Mouse (Mus musculus): ENCODE data around the gene Tmem8b. TPM values are rescaled to one million over a fixed set of nuclear protein-coding genes. Genes with fewer than 3 reads are reported as not detected.
A peak's percentile ranks its signal among the peaks of the same experiment; 100 is the strongest.

Tmem8b gene
- 2.7 and 3.3 TPM in 2 replicates for polyA plus RNA-seq (2014; fragmentation: Nextera tagmentation; extraction: Ambion mirVana)

GRCm38 (mm10) chr4:43668782-43669427 lies at the start of gene Tmem8b, which contains the start of gene Fam221b:
Gene Tmem8b (plus strand): TSS chr4:43668971.
Gene Fam221b (minus strand): TSS chr4:43669145.
- Histone ChIP-seq H3K4me1 (ENCODE audit: control insufficient read depth, insufficient read depth, low read length) (peaks cover 9% of the 10 kb centered on the region), H3K4me2 (peak within 1 kb of the TSS; percentile 91), H3K27ac (ENCODE audit: low read depth, low read length) (peak within 1 kb of the TSS; percentile 17; the same call in 1 of the 2 replicates), H3K27me3 (ENCODE audit: control insufficient read depth, insufficient read depth, low read length) (peaks cover 26% of the 10 kb centered on the region), H3K9me3 (replicated peaks; ENCODE audit: control insufficient read depth, low read length) (no peaks in the 10 kb centered on the region), H3K9ac (ENCODE audit: low read depth, low read length) (peak within 1 kb of the TSS; percentile 77), H3K4me3 (ENCODE audit: low read depth, low read length) (peak within 1 kb of the TSS; percentile 73), H3K36me3 (ENCODE audit: control insufficient read depth, insufficient read depth, low read length) (no peaks in the 10 kb centered on the region)
- peak; percentile 86 for ATAC-seq (replicated peaks; ENCODE audit: insufficient number of reproducible peaks, low FRiP score, low TSS enrichment)
- WGBS (ENCODE audit: insufficient replicate concordance) = 3% methylated on average over 41 of the region's 41 CpGs

GRCm38 (mm10) chr4:43620146-43620778 lies 48.5 kb upstream of the Tmem8b start:
- Histone ChIP-seq H3K4me1 (ENCODE audit: control insufficient read depth, insufficient read depth, low read length) (no peaks in the 10 kb centered on the region), H3K9me3 (replicated peaks; ENCODE audit: control insufficient read depth, low read length) (peaks cover 7% of the 10 kb centered on the region), H3K4me2 (no peak overlapping the region), H3K9ac (ENCODE audit: low read depth, low read length) (no peak overlapping the region), H3K4me3 (ENCODE audit: low read depth, low read length) (no peak overlapping the region), H3K27me3 (ENCODE audit: control insufficient read depth, insufficient read depth, low read length) (no peaks in the 10 kb centered on the region), H3K36me3 (ENCODE audit: control insufficient read depth, insufficient read depth, low read length) (no peaks in the 10 kb centered on the region), H3K27ac (ENCODE audit: low read depth, low read length) (no peak overlapping the region)
- 58% methylated on average over 4 of the region's 4 CpGs for WGBS (ENCODE audit: insufficient replicate concordance)
- ATAC-seq (replicated peaks; ENCODE audit: insufficient number of reproducible peaks, low FRiP score, low TSS enrichment) = no peak

DNA sequence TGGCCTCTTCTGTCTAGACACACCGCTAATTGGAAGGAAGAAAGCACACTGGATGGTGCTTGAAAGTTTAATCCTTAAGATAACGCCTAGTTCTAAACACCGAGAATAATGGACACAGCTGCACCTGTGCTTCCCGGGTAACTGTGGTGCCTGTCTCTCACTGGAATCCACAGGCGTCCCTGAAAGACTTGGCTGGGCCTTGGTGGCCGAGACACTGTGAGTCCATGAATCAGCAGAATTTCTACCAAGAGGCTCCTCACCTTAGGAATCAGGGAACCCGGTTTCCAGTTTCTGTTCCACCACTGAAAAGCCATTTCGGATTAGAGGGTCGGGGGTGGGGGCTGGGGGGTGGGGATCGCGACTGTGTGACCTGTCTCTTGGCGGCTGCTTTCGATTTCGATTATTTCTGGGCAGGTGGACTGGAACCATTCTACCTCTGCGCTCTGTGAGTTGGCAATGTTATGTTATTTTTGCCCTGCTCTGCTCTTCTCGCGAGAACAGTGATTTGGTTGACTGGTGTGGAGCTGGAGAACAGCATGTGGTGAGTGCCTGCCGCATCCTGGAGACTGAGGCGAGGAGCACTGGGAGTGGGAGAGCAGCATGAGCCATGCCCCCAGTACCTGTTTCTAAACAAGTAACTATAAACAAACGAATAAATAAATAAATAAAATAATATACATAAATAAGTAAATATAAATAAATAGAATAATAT lies 39.5 kb upstream of the Tmem8b start:
- no peak for ATAC-seq (replicated peaks; ENCODE audit: insufficient number of reproducible peaks, low FRiP score, low TSS enrichment)
- H3K27me3 ChIP-seq (ENCODE audit: control insufficient read depth, insufficient read depth, low read length) = peaks cover 13% of the 10 kb centered on the region
- peak overlapping the region; percentile 27 for H3K4me2 ChIP-seq
- no peak overlapping the region; the same call in 1 of the 2 replicates for H3K9ac ChIP-seq (ENCODE audit: low read depth, low read length)
- WGBS (ENCODE audit: insufficient replicate concordance) = 39% methylated on average over 20 of the region's 20 CpGs
- H3K4me3 ChIP-seq (ENCODE audit: low read depth, low read length) = 0 out of 2 replicates have a peak overlapping the region, but pooled peaks have one; percentile 2
- no peak overlapping the region for H3K27ac ChIP-seq (ENCODE audit: low read depth, low read length)
- peaks cover 14% of the 10 kb centered on the region for H3K4me1 ChIP-seq (ENCODE audit: control insufficient read depth, insufficient read depth, low read length)
- peaks cover 8% of the 10 kb centered on the region for H3K9me3 ChIP-seq (replicated peaks; ENCODE audit: control insufficient read depth, low read length)
- no peaks in the 10 kb centered on the region for H3K36me3 ChIP-seq (ENCODE audit: control insufficient read depth, insufficient read depth, low read length)

GRCm38 (mm10) chr4:43630030-43630581 lies 38.7 kb upstream of the Tmem8b start:
- 10% methylated on average over 5 of the region's 5 CpGs for WGBS (ENCODE audit: insufficient replicate concordance)
- Histone ChIP-seq H3K27ac (ENCODE audit: low read depth, low read length) (no peak overlapping the region), H3K9me3 (replicated peaks; ENCODE audit: control insufficient read depth, low read length) (peaks cover 3% of the 10 kb centered on the region; the same call in 1 of the 2 replicates), H3K4me2 (peak overlapping the region; percentile 22; the same call in 1 of the 2 replicates), H3K9ac (ENCODE audit: low read depth, low read length) (no peak overlapping the region), H3K27me3 (ENCODE audit: control insufficient read depth, insufficient read depth, low read length) (peaks cover 13% of the 10 kb centered on the region), H3K4me1 (ENCODE audit: control insufficient read depth, insufficient read depth, low read length) (peaks cover 14% of the 10 kb centered on the region), H3K36me3 (ENCODE audit: control insufficient read depth, insufficient read depth, low read length) (no peaks in the 10 kb centered on the region), H3K4me3 (ENCODE audit: low read depth, low read length) (no peak overlapping the region)
- peak; percentile 46; the same call in 1 of the 2 replicates for ATAC-seq (replicated peaks; ENCODE audit: insufficient number of reproducible peaks, low FRiP score, low TSS enrichment)

- WGBS (ENCODE audit: insufficient replicate concordance) = 29% methylated on average over 5 of the region's 5 CpGs
- Histone ChIP-seq H3K4me1 (ENCODE audit: control insufficient read depth, insufficient read depth, low read length) (peaks cover 14% of the 10 kb centered on the region), H3K27me3 (ENCODE audit: control insufficient read depth, insufficient read depth, low read length) (peaks cover 13% of the 10 kb centered on the region), H3K27ac (ENCODE audit: low read depth, low read length) (no peak overlapping the region), H3K36me3 (ENCODE audit: control insufficient read depth, insufficient read depth, low read length) (no peaks in the 10 kb centered on the region), H3K9me3 (replicated peaks; ENCODE audit: control insufficient read depth, low read length) (no peaks in the 10 kb centered on the region), H3K4me2 (peak overlapping the region; percentile 94), H3K9ac (ENCODE audit: low read depth, low read length) (peak overlapping the region; percentile 79; the same call in 1 of the 2 replicates), H3K4me3 (ENCODE audit: low read depth, low read length) (peak overlapping the region; percentile 65)
- no peak for ATAC-seq (replicated peaks; ENCODE audit: insufficient number of reproducible peaks, low FRiP score, low TSS enrichment)
These were observed 38.1 kb upstream of the Tmem8b start for GRCm38 (mm10) chr4:43630671-43631045.

DNA sequence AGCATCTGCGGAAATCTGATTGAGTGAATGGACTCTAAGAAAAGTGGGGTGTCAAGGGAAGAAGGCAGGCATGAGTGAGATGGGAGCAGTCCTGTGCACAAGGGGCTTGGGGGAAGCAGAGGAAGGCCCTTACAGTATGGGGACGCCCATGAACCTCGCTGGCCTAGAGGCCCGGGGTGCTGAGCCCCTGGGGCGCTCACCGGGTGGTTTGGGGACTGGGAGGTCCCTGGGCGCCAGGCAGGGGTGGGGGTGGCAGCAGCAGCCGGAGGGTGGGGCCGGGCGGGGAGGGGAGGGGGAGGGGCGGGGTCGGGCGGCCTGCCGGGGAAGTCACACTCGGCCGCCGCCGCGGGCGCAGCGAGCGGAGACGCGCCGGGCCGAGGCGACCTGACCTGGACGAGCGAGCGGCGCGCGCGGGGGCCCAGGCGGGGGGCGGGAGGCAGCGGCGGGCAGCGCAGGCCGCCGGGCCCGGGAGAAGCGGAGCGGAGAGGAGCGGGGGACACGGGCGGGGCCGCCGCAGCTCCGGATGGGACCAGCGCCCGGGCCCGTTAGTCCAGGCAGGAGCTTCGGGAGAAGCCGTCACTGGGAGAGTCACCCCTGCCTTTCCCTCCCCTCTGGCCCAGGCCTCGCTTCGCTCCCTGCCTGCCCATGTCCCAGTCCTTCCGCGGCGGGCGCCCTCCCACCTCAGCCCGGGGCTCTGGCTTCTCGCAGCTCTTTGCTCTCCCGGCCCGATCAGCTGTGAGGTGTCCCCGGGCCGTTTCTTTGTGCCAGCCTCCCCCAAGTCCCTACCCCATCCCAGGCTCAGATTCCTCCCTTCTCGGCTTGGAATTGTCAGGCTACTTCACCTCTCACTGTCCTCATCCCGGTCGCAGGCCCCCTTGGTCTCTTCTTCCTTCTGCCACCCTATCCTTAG lies 37.5 kb upstream of the Tmem8b start, which contains the start of gene Npr2:
Gene Npr2, plus strand, starts transcription at position 890 of the 910 bp plus-strand sequence.
- peaks cover 14% of the 10 kb centered on the region for H3K4me1 ChIP-seq (ENCODE audit: control insufficient read depth, insufficient read depth, low read length)

GRCm38 (mm10) chr4:43631956-43632920 lies 36.5 kb upstream of the Tmem8b start:
- H3K9me3 ChIP-seq (replicated peaks; ENCODE audit: control insufficient read depth, low read length) = no peaks in the 10 kb centered on the region
- H3K4me3 ChIP-seq (ENCODE audit: low read depth, low read length) = peak overlapping the region; percentile 65
- H3K36me3 ChIP-seq (ENCODE audit: control insufficient read depth, insufficient read depth, low read length) = no peaks in the 10 kb centered on the region
- H3K4me2 ChIP-seq = peak overlapping the region; percentile 94
- 37% methylated on average over 42 of the region's 42 CpGs for WGBS (ENCODE audit: insufficient replicate concordance)
- no peak overlapping the region; the same call in 1 of the 2 replicates for H3K27ac ChIP-seq (ENCODE audit: low read depth, low read length)
- peaks cover 13% of the 10 kb centered on the region for H3K27me3 ChIP-seq (ENCODE audit: control insufficient read depth, insufficient read depth, low read length)
- 0 out of 2 replicates have a peak, but pooled peaks have one; percentile 4 for ATAC-seq (replicated peaks; ENCODE audit: insufficient number of reproducible peaks, low FRiP score, low TSS enrichment)
- peaks cover 14% of the 10 kb centered on the region for H3K4me1 ChIP-seq (ENCODE audit: control insufficient read depth, insufficient read depth, low read length)
- peak overlapping the region; percentile 79 for H3K9ac ChIP-seq (ENCODE audit: low read depth, low read length)

More for the DNA sequence above, 37.5 kb upstream of the Tmem8b start, which contains the start of gene Npr2:
- Histone ChIP-seq H3K27me3 (ENCODE audit: control insufficient read depth, insufficient read depth, low read length) (peaks cover 13% of the 10 kb centered on the region), H3K9me3 (replicated peaks; ENCODE audit: control insufficient read depth, low read length) (no peaks in the 10 kb centered on the region), H3K27ac (ENCODE audit: low read depth, low read length) (peak within 1 kb of the TSS; percentile 58), H3K36me3 (ENCODE audit: control insufficient read depth, insufficient read depth, low read length) (no peaks in the 10 kb centered on the region), H3K4me3 (ENCODE audit: low read depth, low read length) (peak within 1 kb of the TSS; percentile 65), H3K9ac (ENCODE audit: low read depth, low read length) (peak within 1 kb of the TSS; percentile 79), H3K4me2 (peak within 1 kb of the TSS; percentile 94)
- ATAC-seq (replicated peaks; ENCODE audit: insufficient number of reproducible peaks, low FRiP score, low TSS enrichment) = peak; percentile 53; the same call in 1 of the 2 replicates
- under 1% methylated on average over 47 of the region's 70 CpGs for WGBS (ENCODE audit: insufficient replicate concordance)

Measured in heart, embryonic 11.5 days (tissue).